Mouse (Mus musculus) MN1 (cell line): ENCODE data around the gene Slc26a8.

Experiments
- DNase-seq: peaks from one replicate; pipeline ENCODE4 v3.0.0-alpha.2; 2016; ENCODE audit warnings: low spot score

Gene Slc26a8

GRCm38 (mm10) chr17:28698672-28699071 is 8.6 kb upstream of the Slc26a8 start:
- DNase-seq, result no peak

GRCm38 (mm10) chr17:28698245-28698644 is 8.2 kb upstream of the Slc26a8 start:
- peak; percentile 90 for DNase-seq

- DNase-seq, result peak; percentile 59
These were observed 7.5 kb upstream of the Slc26a8 start for GRCm38 (mm10) chr17:28697290-28698195.

DNA sequence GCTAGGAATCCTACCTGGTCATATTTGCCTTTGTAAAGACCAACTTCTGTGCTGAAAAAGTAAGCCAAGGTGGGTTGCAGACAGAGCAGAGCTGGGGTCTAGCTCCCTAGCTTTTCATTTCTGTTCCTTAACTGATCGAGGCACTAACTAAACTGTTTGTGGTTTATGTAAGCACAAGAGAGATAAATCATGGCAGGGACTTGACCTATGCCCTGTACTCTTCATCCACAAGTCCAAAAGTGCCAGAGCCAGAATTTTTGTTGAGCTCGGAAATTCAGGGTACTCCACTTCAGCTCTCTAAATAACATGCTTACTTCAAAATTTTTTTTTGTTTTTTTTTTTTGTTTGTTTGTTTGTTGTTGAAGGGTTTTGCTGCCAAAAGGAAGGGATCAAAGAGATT is 6.6 kb upstream of the Slc26a8 start:
- DNase-seq, result no peak

- DNase-seq, result no peak
These were observed 4.8 kb upstream of the Slc26a8 start for GRCm38 (mm10) chr17:28694832-28695231.

- DNase-seq, result no peak
These were observed 4.0 kb upstream of the Slc26a8 start for GRCm38 (mm10) chr17:28694078-28694477.

- DNase-seq, result no peak
These were observed 3.1 kb upstream of the Slc26a8 start for GRCm38 (mm10) chr17:28693086-28693485.

- no peak for DNase-seq
These were observed 2.3 kb upstream of the Slc26a8 start for GRCm38 (mm10) chr17:28692341-28692710.

- DNase-seq, result peak; percentile 63
These were observed 1.8 kb upstream of the Slc26a8 start for GRCm38 (mm10) chr17:28691687-28692340.

DNA sequence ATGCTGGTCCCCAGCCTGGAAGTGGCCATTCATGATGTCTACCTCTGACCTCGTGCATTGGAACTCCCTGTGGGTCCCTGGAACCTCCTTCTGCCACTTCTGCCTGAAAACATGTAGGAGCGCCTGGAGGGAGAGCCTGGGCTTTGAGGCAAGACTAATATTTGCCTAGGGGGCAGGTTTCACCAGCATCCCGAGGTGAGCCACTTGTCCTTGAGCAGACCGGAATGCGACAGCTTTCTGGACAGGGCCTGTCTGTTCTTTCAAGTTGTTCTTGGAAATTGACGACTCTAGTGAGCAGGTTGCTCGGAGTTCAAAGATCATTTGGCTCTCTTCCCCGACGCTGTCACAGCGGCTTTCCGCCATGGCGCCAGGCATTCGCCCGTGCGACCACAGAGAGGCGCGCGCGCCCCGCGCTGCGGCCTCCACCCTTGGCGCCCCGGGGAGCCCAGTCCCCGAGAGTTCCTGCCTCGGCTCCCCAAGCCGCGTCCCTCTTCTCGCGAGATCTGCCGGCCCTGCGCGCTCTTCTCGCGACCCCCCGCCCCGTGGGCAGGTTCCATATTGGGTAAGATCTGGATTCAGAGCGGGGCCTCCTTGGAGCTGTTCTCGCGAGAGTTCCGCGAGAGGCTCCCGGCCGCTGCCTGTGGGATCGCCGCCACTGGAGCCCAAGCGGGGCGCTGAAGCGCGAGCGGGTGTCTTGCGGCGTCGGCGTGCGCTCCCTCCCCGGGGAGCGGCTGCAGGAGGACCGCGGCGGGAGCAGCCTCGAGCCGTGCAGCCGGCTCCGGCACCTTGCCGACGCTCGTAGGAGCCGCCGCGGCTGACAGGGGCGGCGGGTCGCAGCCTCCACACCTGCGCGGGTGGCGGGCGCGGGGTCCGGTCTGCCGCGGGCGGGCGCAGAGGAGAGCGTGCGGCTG is 998 bp upstream of the Slc26a8 start, which contains the start of gene Mapk14:
TSS of gene Mapk14 (plus strand) at position 554 of the 911 bp plus-strand sequence.
- DNase-seq, result peak; percentile 100

GRCm38 (mm10) chr17:28687354-28687753 is 2.7 kb downstream of the Slc26a8 start:
- DNase-seq, result no peak

GRCm38 (mm10) chr17:28684631-28685030 is 5.4 kb downstream of the Slc26a8 start:
- no peak for DNase-seq

GRCm38 (mm10) chr17:28683601-28684000 is 6.4 kb downstream of the Slc26a8 start:
- DNase-seq, result no peak

DNA sequence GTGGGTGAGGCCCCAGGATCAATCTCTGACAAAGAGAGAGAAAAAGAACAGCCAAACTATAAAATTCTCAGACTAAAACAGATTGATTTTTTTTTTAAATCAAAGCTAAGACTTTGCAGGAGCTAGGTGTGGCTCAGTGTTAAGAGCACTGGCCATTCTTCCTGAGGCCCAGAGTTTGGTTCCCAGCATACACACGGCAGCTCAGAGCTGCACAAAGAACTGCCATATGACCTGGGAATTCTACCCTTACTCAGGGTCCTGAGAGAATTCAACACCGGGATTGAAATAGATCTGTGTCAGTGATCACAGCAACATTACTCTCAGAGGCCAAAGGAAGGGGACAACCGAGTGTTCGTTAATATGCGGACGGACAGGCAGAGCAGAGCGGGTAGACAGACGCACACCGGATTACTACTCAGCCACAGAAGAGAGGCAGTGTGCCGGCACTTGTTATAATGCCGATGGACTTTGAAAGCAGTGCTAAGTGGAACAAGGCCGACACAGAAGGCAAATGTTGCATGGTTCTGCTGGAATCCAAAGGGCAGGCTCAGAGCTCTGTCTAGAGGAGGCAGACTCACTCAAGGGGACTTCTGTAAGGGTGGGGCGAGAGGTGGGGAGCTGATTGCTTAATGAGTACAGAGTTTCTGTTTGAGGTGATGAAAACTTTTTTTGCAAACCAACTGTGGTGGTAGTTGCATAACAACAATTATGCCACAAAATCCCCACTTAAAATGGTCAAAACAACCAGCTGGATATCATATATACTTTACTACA is 7.5 kb downstream of the Slc26a8 start:
- no peak for DNase-seq

GRCm38 (mm10) chr17:28659564-28659963 is 30.5 kb downstream of the Slc26a8 start:
- no peak for DNase-seq

DNA sequence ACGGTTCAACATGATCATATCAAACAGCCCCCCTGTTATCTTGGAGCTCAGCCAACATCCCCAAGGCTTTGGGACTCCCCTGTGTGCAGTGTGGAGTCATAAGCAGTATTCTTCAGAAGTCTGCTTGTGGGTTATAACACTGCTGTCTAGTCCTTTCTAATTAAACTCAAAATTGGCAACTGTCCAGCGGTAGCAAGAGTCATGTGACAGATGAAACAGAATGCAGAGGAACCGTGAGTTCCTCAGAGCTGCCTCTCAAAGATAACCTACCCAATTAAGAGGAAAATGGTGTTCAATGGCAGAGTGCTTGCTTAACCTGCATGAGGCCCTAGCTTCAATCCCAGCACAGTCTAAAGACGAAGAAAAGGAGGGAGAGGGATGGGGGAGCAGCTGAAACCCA is 32.1 kb downstream of the Slc26a8 start:
- peak; percentile 81 for DNase-seq

DNA sequence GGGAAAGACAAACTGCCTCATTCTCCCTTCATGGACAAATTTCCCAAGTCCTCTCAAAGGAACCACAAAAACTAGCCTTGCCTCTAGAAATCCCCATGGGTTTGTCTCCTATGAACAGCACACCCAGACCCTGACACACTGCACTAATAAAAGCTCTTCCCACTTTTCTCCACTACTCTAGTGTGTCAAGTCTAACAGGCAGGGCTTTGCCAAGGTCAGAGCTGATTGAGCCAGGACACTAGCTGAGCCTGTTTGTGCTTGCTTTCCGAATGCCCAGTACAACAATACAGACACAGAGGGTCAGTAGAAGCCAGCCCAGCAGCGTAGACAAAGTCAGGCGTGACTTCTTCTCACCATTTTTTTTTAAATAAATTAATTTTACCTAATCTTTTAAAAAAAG is 39.8 kb downstream of the Slc26a8 start:
- DNase-seq, result no peak

- DNase-seq, result peak; percentile 73
These were observed 41.2 kb downstream of the Slc26a8 start for GRCm38 (mm10) chr17:28648607-28649370.

GRCm38 (mm10) chr17:28646221-28646620 is 43.8 kb downstream of the Slc26a8 start:
- DNase-seq, result no peak

- no peak for DNase-seq
These were observed 45.9 kb downstream of the Slc26a8 start for GRCm38 (mm10) chr17:28644112-28644511.

DNA sequence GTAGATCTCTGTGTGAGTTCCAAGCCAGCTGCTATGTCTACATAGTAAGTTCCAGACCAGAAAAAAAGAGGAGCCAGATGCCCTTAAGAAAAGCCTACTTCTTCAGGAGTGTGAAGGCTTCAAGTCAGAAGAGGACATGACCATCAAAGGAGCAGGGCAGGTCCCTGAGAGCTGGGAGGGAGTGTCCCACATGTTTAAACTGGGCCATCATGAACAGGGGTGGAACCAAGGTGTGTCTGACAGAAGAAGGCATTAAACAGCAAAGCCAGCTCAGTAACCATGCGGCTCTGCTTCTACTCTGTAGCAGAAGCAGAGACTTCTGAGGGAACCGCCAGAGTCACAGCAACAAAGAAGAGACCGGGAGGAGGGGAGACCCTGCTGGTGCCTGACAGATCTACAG is 46.3 kb downstream of the Slc26a8 start:
- no peak for DNase-seq
